Mouse (Mus musculus): Measurements from ENCODE around the gene Ackr2.

- no peak for TF ChIP-seq CTCF (IDR thresholded peaks at IDR 0.05; ENCODE audit: control insufficient read depth, insufficient read depth, low read length)
- TF ChIP-seq POLR2A (IDR thresholded peaks at IDR 0.05; ENCODE audit: borderline replicate concordance, control insufficient read depth, low read depth, low read length), result no peak
These were observed 2.2 kb downstream of the Ackr2 start for GRCm38 (mm10) chr9:121900282-121900855.

Measured in bone marrow, adult 2 months (tissue).